Mouse (Mus musculus) limb, embryonic 11.5 days (tissue): Measurements from ENCODE around the gene Ccnb1. TPM values are rescaled to one million over a fixed set of nuclear protein-coding genes. Genes with fewer than 3 reads are reported as not detected.
"Not testable (repeated sequence)": the region's sequence is repeated elsewhere in the genome, so short reads cannot be mapped to it uniquely, and the experiment has no call there.

ENCODE experiments used
- ATAC-seq: fragments of 200-750 bp; cut with Nextera tagmentation; 2 replicates; pipeline ENCODE4 v1.8.0; 2017; ENCODE audit warnings: low read depth; ENCODE audit not compliant: insufficient number of reproducible peaks, low FRiP score, low TSS enrichment
- DNase-seq: peaks from one replicate; pipeline ENCODE4 v3.0.0-alpha.2; 2015; ENCODE audit warnings: low spot score
- H3K27ac ChIP-seq: fragments of 300-500 bp; sonication (generic); replicated peaks from 2 replicates; pipeline ENCODE4 v1.5.1; 2014; ENCODE audit warnings: low read depth, mild to moderate bottlenecking, low read length
- H3K27me3 ChIP-seq: fragments of 300-500 bp; sonication (generic); 2 replicates; pipeline ENCODE4 v1.6.1; 2014; ENCODE audit warnings: mild to moderate bottlenecking, low read length, mixed read lengths; ENCODE audit not compliant: control insufficient read depth, insufficient read depth
- H3K36me3 ChIP-seq: fragments of 300-500 bp; sonication (generic); 2 replicates; pipeline ENCODE4 v1.6.1; 2014; ENCODE audit warnings: mild to moderate bottlenecking, low read length, moderate library complexity, mixed read lengths; ENCODE audit not compliant: control insufficient read depth, insufficient read depth
- H3K4me1 ChIP-seq: fragments of 300-500 bp; sonication (generic); 2 replicates; pipeline ENCODE4 v1.6.1; 2014; ENCODE audit warnings: low read length, mixed read lengths; ENCODE audit not compliant: control insufficient read depth, insufficient read depth
- H3K4me2 ChIP-seq: fragments of 300-500 bp; sonication (generic); 2 replicates; pipeline ENCODE4 v1.6.1; 2014; ENCODE audit warnings: low read depth, mild to moderate bottlenecking, moderate library complexity; ENCODE audit not compliant: severe bottlenecking
- H3K4me3 ChIP-seq: fragments of 300-500 bp; sonication (generic); 2 replicates; pipeline ENCODE4 v1.5.1; 2014; ENCODE audit warnings: low read depth, low read length
- H3K9ac ChIP-seq: fragments of 300-500 bp; sonication (generic); 2 replicates; pipeline ENCODE4 v1.6.1; 2014; ENCODE audit warnings: mild to moderate bottlenecking, low read length
- H3K9me3 ChIP-seq: fragments of 300-500 bp; sonication (generic); 2 replicates; pipeline ENCODE4 v1.6.1; 2016; ENCODE audit warnings: low read length; ENCODE audit not compliant: control insufficient read depth
- WGBS: fragments of 180-500 bp; shearing (Covaris S2); extraction: QIAGEN DNeasy Blood & Tissue Kit; methylation state at CpG from one replicate; pipeline ENCODE4 v1.1.7; 2014; 5-methylcytosine and 5-hydroxymethylcytosine counted together
- polyA plus RNA-seq: library from polyadenylated mRNA; unstranded; fragments of >200 nt; fragmentation: Nextera tagmentation; extraction: Ambion mirVana; gene quantifications from 2 replicates; pipeline ENCODE4 v1.2.1, GENCODE M21; 2014

The Ccnb1 gene
- polyA plus RNA-seq, 1 experiment from 2014 or later: 388 TPM

DNA sequence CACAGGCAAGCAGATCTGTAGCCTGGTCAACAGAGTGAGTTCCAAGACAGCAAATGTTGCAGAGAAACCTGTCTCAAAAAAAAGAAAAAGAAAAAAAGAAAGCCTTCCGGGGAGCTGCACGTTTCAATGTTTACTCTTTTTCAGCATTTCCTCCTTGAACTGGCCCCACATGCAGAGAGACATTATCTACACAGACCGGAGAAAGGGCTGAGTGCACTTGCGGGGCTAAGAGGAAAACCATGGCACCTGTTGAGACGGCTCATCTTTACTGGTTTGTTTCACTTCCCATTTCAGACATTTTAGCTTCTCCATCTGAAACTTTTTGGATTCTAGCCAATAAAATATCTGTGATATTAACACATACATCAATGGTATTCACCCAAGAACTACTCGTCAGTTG lies 37.9 kb upstream of the Ccnb1 start:
- WGBS: 95% methylated on average over 6 of the region's 6 CpGs

DNA sequence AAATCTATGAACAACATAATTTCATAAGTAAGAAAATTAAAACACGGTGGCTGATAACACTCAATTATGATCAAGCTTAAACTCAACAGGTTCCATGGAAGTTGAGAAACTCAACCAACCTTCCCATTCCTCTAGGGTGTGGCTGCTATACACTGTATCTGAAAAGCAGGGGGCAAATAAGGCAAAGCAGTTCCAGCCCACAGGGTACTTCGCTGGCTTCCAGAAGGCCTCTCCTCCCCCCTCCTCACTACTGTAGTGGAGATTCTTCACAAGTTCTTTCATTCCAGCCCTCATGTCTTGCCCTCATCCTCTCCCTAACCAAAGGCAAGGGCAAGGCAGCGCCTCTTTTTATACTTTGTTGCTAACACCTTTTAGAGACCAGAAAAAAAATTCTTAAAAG lies 37.5 kb upstream of the Ccnb1 start:
- Histone ChIP-seq H3K4me2 (no peak overlapping the region), H3K4me3 (no peak overlapping the region), H3K27ac (no peak overlapping the region), H3K9ac (no peak overlapping the region), H3K36me3 (peaks cover 9% of the 10 kb centered on the region; the same call in 1 of the 2 replicates), H3K4me1 (no peaks in the 10 kb centered on the region), H3K27me3 (no peaks in the 10 kb centered on the region), H3K9me3 (no peaks in the 10 kb centered on the region)
- ATAC-seq: no peak
- no peak for DNase-seq
- 96% methylated on average over 3 of the region's 3 CpGs for WGBS

More for the DNA sequence above, 37.9 kb upstream of the Ccnb1 start:
- H3K4me3 ChIP-seq: no peak overlapping the region
- no peaks in the 10 kb centered on the region for H3K27me3 ChIP-seq
- ATAC-seq (no peak), DNase-seq (no peak)
- no peak overlapping the region for H3K4me2 ChIP-seq
- peaks cover 9% of the 10 kb centered on the region; the same call in 1 of the 2 replicates for H3K36me3 ChIP-seq
- H3K27ac ChIP-seq: no peak overlapping the region
- no peaks in the 10 kb centered on the region for H3K4me1 ChIP-seq
- H3K9me3 ChIP-seq: no peaks in the 10 kb centered on the region
- no peak overlapping the region for H3K9ac ChIP-seq

GRCm38 (mm10) chr13:100814451-100814850 lies 28.1 kb upstream of the Ccnb1 start:
- Histone ChIP-seq H3K4me1 (no peaks in the 10 kb centered on the region), H3K9ac (no peak overlapping the region), H3K36me3 (peaks cover 8% of the 10 kb centered on the region; the same call in 1 of the 2 replicates), H3K4me2 (no peak overlapping the region), H3K4me3 (no peak overlapping the region), H3K27ac (no peak overlapping the region), H3K27me3 (no peaks in the 10 kb centered on the region), H3K9me3 (no peaks in the 10 kb centered on the region)
- no peak for ATAC-seq
- DNase-seq: no peak
- 92% methylated on average over 6 of the region's 6 CpGs for WGBS

DNA sequence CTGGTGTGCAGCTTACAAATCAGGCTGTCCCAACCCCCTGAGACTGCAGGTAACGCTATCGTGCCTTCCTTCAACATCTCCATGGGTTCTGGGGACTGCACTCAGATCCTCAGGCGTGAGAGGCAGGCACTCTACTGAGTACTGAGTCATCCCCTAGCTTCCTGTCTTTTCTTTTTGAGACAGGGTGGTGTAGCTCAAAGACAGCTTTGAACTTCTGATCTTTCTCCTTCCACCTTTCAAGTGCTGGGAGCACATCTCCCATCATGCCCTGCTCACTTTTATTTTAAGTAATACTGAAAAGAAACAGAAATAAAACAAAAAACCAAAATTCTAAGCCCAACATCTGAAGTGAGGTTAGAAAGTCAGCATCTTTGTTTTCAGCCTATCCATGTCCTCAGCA lies 19.4 kb upstream of the Ccnb1 start:
- Histone ChIP-seq H3K27me3 (no peaks in the 10 kb centered on the region), H3K9me3 (no peaks in the 10 kb centered on the region), H3K27ac (no peak overlapping the region), H3K36me3 (peaks cover 19% of the 10 kb centered on the region; the same call in 1 of the 2 replicates), H3K4me2 (no peak overlapping the region), H3K9ac (no peak overlapping the region), H3K4me1 (no peaks in the 10 kb centered on the region), H3K4me3 (no peak overlapping the region)
- 97% methylated on average over 3 of the region's 3 CpGs for WGBS
- no peak for ATAC-seq
- DNase-seq: no peak

GRCm38 (mm10) chr13:100797171-100797570 lies 10.8 kb upstream of the Ccnb1 start:
- no peak for ATAC-seq
- no peaks in the 10 kb centered on the region for H3K4me1 ChIP-seq
- H3K4me2 ChIP-seq: no peak overlapping the region
- no peaks in the 10 kb centered on the region for H3K9me3 ChIP-seq
- H3K27ac ChIP-seq: no peak overlapping the region
- H3K4me3 ChIP-seq: no peak overlapping the region
- DNase-seq: no peak
- no peaks in the 10 kb centered on the region for H3K27me3 ChIP-seq
- 85% methylated on average over 6 of the region's 6 CpGs for WGBS
- H3K36me3 ChIP-seq: 0 out of 2 replicates have a peak, but pooled peaks cover 2% of the 10 kb centered on the region
- H3K9ac ChIP-seq: no peak overlapping the region

DNA sequence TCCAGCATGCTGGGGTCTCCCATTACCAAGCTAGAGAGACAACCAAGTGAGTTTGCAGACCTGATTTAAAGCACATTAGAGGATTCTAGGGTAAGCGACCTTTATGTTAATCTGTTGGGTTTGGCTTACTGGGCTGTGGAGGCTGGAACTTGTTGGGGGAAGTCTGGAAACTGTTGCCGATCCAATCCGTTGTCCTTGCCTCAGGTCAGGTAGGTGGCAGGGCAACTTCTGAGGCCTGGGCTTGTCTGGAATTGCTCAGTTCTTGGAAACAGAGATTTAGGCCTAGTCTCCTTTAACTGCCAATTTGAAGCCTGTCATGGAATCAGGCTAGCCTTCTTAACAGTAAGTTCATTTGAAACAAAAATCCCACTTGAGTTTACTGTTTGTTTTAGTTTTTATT lies 2.7 kb upstream of the Ccnb1 start:
- peaks cover 3% of the 10 kb centered on the region; the same call in 1 of the 2 replicates for H3K4me1 ChIP-seq
- DNase-seq: no peak
- H3K4me3 ChIP-seq: no peak overlapping the region
- H3K36me3 ChIP-seq: no peaks in the 10 kb centered on the region
- no peaks in the 10 kb centered on the region for H3K9me3 ChIP-seq
- no peak overlapping the region for H3K4me2 ChIP-seq
- no peaks in the 10 kb centered on the region for H3K27me3 ChIP-seq
- WGBS: 80% methylated on average over 3 of the region's 3 CpGs
- ATAC-seq: no peak
- H3K27ac ChIP-seq: no peak overlapping the region
- H3K9ac ChIP-seq: no peak overlapping the region

GRCm38 (mm10) chr13:100788057-100788456 lies 1.7 kb upstream of the Ccnb1 start:
- WGBS: 94% methylated on average over 10 of the region's 14 CpGs
- not testable (repeated sequence) for H3K4me1 ChIP-seq, H3K27ac ChIP-seq, H3K9me3 ChIP-seq, H3K4me3 ChIP-seq, H3K9ac ChIP-seq, DNase-seq, H3K27me3 ChIP-seq, H3K4me2 ChIP-seq, H3K36me3 ChIP-seq, ATAC-seq

- Histone ChIP-seq H3K4me1 (peaks cover 3% of the 10 kb centered on the region; the same call in 1 of the 2 replicates), H3K4me2 (no peak overlapping the region), H3K9me3 (no peaks in the 10 kb centered on the region), H3K27me3 (no peaks in the 10 kb centered on the region), H3K9ac (no peak overlapping the region), H3K36me3 (peaks cover 2% of the 10 kb centered on the region; the same call in 1 of the 2 replicates), H3K4me3 (no peak overlapping the region), H3K27ac (no peak overlapping the region)
- ATAC-seq: no peak
- no peak for DNase-seq
- WGBS: 67% methylated on average over 6 of the region's 6 CpGs
These were observed 1.1 kb upstream of the Ccnb1 start for GRCm38 (mm10) chr13:100787316-100788010.
